Mouse (Mus musculus) cerebellum, postnatal 36 days (tissue): ENCODE data around the gene Nuf2.
"Not testable (repeated sequence)": the region's sequence is repeated elsewhere in the genome, so short reads cannot be mapped to it uniquely, and the experiment has no call there.

Experiments used
- DNase-seq, 2 experiments: peaks; one replicate each; pipeline ENCODE4 v3.0.0; 2021 to 2022; ENCODE audit warnings: mixed read lengths in 2 of 2

The Nuf2 gene

GRCm38 (mm10) chr1:169530876-169531701 is at the start of gene Nuf2:
Gene Nuf2, minus strand, starts transcription at chr1:169531464.
- DNase-seq: peak; percentile 98 to 100

DNA sequence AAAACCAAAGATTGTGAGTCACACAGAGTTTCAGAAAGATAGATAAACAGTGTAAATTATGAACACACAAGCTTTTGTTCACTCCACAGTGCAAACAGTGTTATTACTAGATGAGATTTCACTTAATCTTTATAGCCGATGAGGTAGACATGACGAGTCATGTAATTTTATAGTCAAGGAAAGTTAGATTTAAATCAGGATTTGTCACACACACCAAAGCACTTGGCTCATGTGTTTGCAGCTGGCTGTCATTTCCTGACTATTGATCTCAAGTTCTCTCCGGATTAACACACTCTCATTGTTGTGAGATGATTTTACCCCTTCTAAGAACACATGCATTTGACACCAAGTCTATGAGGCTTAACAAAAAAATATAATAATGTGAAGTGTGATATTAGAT is 48.3 kb upstream of the Nuf2 start:
- no peak for DNase-seq

GRCm38 (mm10) chr1:169574136-169574535 is 42.9 kb upstream of the Nuf2 start:
- no peak for DNase-seq

DNA sequence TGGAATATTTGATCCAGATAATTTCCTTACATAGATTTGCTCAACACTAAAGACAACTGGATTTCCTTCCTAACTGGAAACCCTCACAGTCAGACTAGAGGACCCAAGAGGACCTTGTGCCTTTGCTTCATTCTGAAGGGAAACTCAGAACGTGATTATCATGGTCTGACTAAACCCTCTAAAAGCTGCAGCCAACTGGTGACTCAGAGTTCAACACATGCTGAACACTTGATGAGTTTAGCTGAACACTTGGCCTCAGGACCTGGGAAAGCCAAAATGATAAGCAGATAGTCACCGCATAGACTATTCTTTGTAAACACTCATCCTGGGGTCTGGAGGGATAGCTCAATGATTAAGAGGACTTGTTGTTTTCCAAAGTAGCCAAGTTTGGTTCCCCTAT is 24.4 kb upstream of the Nuf2 start:
- no peak for DNase-seq

DNA sequence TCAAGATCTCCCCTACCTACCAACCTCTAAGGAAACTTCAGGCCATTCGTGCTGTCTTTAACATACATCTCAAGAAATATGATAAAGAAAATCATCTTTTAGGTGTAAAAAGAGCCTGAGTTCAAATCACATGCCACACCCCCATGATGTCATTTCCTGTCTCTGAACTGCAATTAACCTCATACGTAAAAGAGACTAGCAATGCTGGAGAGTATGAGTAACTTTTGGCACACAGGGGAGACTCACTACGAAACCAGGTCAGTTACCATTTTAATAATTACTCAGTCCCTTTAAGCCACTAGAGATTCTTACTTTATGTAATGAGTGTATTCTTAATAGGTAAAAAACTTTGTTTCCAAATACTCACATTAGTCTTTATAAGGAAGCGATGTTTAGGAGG is 23.8 kb upstream of the Nuf2 start:
- DNase-seq: no peak

GRCm38 (mm10) chr1:169553446-169553845 is 22.2 kb upstream of the Nuf2 start:
- no peak for DNase-seq

- no peak for DNase-seq
Measured at GRCm38 (mm10) chr1:169540415-169540814, 9.2 kb upstream of the Nuf2 start.

DNA sequence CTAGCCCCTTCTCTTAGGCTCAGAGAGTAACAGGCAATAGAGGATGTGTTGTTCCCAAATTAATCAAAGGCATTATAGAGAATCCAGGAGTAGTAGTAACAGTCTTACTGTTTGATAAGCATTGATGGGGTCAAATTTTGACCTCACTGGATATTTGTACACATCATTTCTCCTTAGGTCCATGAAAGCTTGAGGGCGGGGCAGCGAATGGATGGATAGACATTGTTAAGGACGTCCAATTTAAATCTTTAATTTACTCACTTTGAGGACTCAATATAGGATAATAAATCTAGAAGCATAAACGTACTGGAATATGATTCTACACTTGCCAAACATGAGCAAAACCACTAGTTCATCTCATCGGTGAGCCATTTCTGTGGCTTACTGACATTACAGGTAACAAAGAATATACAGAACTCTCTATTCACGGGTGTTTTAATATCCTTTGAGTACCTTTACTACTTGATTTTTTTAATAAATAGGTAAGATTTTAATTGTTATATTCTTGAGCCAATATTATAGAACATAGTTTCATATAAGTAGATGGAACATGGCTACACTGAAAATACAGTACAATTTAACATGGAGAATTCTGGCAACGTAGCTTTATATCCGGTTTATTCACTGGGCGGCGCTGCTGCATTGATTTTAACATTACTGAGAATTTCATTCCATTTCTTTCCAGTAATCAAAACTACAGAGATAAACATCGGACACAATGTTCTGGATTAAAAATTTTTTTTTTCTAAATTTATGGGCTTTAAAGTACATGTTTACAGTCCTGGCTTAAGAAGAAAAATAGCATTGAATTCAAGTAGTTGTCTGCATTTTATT is 655 bp upstream of the Nuf2 start:
- DNase-seq: peak; percentile 74 to 86

- DNase-seq: no peak
Measured at GRCm38 (mm10) chr1:169529996-169530518, 1.2 kb downstream of the Nuf2 start.

GRCm38 (mm10) chr1:169526006-169526680 is 5.1 kb downstream of the Nuf2 start:
- no peak for DNase-seq

DNA sequence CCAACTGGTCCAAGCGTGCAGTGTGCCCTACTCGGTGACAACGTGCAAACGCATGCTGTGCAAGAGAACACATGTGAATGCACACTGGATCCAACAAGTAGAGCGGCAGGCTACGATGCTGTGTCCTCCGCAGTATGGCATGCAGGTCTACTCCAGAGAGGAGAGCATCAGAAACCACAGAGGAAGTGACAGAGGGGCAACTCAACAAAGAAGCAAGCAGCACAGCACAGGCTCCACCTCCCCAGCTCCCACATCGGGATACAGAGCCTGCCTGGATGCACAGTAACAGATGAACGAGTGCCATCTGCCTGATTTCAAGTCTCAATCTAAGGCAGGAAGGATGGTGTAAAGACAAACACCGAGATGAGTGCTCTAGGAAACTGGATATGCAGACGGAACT is 11.9 kb downstream of the Nuf2 start:
- DNase-seq: no peak

DNA sequence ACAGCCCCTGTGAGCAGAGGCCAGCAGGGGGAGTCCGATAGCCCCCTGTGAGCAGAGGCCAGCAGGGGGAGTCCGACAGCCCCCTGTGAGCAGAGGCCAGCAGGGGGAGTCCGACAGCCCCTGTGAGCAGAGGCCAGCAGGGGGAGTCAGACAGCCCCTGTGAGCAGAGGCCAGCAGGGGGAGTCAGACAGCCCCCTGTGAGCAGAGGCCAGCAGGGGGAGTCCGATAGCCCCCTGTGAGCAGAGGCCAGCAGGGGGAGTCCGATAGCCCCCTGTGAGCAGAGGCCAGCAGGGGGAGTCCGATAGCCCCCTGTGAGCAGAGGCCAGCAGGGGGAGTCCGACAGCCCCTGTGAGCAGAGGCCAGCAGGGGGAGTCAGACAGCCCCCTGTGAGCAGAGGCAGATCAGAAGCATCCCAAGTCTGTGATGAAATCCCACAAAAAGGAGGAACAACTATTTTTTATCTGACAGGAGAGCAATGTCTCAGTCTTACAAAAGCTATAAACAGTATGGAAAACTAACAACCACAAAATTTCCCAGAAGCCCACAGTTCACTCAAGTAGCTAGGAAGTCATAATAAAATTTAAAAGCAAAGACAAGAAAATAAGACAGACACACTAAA is 13.3 kb downstream of the Nuf2 start:
- DNase-seq: not testable (repeated sequence)

- no peak for DNase-seq
Measured at GRCm38 (mm10) chr1:169517376-169517892, 13.8 kb downstream of the Nuf2 start.

DNA sequence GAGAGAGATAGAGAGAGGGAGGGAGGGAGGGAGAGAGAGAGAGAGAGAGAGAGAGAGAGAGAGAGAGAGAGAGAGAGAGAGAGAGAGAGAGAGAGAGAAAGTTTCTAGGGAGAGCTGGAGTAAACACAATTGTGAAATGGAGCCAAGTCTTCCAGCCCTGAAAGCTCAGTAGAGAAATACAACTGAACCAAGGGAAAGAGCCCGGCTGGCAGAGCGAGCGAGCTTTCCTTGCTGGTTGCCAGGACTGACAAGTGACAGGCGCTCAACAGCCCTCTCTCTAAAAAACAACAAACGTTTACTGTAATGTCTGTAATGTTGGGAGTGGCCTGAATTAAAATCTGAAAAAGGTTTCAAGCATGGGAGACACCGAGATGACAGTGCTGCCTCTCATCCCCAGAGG is 24.9 kb downstream of the Nuf2 start:
- DNase-seq: no peak

- DNase-seq: no peak
Measured at GRCm38 (mm10) chr1:169502876-169503275, 28.4 kb downstream of the Nuf2 start.

DNA sequence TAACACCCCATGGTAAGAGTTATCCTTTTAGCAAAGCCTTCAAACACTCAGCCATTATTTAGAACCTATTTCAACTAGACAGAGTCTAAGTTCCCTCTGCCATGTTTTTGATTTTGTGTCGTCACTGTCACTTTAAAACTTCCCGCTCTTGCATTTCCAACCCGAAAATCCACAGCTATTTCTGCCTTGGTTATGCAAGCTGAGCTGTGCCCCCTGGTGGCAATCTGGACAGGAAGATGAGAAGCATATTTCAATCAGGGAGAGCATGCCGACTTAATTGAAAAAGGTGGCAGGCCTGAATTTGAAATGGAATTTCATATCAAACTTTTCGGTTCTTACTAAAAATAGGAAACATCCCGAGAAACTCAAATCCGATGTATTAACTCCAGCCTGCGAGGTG is 35.6 kb downstream of the Nuf2 start:
- peak; percentile 70 to 74 for DNase-seq

- no peak for DNase-seq
Measured at GRCm38 (mm10) chr1:169491561-169491960, 39.7 kb downstream of the Nuf2 start.

DNA sequence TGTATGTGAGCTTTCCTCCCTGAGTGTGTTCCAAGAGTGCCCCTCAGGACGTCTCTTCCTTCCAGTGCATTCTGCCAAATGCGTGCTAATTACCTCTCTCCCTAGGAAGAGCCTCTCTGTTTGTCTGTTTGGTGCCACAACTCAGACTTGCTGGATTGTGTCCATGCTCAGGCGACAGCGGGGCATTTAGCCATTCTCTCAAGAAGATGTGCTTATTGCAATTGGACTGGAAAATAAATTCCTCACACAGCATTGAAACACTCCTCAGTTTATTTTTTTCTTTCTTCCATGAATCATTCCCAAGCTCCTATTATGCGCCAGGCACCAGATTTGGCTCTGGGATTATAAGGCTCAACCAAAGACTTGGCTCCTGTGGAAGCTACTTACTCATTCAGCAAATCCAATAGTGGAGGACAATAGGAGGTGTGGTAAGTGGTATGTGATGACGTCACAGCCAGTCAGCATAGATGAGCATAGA is 45.8 kb downstream of the Nuf2 start:
- DNase-seq: peak; percentile 20 to 31

GRCm38 (mm10) chr1:169484565-169484964 is 46.7 kb downstream of the Nuf2 start:
- no peak for DNase-seq

DNA sequence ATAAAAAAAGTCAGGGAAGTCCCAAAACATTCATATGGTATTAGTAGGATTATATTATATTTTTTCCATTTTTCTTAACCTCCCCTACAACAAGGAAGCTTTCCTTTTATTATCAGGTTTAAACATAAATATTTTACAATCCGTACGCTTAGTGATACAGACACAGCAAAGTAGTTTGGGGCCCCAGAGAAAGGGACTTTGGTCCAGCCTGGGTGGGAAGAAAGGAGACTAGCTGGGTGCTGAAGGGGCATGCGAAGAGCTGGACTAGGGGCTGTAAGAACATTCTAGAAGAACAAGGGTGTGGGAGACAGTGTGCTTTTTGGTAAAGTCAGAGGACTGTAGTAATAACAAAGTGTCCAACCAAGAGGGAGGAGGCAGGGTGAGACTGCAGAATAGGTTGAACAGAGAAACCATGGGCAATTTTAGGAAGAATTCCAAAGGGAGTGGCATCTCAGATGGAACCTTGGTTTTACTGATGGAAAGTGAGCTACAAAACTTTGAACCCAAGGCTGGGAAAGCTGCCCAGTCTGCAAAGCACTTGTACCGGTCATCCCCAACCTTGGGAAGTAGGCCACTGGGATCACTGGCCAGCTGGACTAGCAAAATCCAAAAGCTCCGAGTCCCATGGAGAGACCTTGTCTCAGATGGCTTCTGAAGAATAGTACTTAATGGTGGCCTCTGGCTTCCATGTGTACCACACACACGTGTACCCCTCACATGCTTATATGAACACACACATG is 48.5 kb downstream of the Nuf2 start:
- no peak for DNase-seq

DNA sequence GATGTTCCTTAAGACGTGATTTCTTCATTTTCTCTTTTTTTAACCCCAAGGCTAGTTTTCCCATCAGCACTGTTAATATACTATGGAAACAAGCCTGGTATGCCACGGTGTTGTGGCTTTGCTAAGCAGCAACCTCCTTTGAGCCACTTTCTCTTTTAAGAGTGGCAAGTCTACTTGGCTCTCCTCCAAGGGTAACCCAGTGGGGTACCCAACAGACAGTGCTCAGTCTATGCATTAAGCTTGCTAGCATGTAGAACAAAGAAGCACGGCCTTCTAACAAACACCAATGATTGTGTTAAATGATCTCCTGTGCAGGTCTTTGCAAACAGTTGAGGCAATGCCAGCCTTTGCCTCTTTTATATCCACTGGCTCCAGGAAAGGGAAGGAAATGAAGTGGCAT is 60.1 kb downstream of the Nuf2 start:
- DNase-seq: no peak

- DNase-seq: no peak
Measured at GRCm38 (mm10) chr1:169467791-169468190, 63.5 kb downstream of the Nuf2 start.
